Mouse (Mus musculus): ENCODE results near the gene Colca2. TPM values are rescaled to one million over a fixed set of nuclear protein-coding genes. Genes with fewer than 3 reads are reported as not detected.

The Colca2 gene
- polyA plus RNA-seq (2016; fragmentation: Nextera tagmentation; extraction: Ambion mirVana), result 3.0 and 4.9 TPM in 2 replicates

DNA sequence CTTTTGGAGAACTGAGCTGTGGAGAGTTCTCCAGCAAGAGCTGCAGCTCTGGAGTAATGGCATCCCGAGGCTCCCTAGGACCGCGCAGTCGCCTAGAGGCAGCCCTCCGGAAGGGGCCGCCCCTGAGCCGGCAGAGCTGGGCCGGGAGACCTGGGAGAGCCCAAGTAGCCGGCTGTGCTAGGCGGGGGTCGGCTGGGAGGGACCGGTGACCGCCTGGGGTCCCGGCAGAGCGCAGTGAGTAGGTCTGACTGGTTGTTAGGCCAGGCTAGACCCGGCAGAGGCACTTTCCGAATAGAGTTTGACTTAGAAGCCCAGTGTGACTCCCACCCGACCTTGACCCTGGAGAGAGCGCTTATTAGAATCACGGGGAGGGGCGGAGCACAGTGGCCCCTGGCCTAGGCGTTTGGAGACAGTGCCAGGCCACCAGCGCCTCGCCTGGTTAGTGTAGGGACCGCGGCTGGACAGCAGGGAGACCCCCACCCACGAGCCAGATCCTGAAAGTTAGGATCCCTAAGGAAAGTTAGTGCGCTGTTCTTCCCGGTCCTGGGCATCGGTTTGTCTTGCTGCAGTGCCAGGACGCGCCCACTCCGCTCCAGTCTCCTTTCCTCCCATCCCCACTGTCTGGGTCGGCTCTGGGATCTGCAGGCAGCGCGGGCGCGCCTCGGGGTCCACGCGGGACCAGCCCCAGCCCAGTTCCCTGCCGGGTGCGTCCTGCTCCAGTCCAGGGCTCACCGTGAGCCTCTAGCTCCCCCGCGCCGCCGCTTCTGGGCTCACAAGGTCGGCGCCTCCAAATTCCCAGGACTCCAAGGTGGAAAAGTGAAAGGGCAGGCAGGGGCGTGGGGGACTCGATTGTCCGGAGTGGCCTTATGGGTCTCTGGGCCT is at the start of gene Colca2:
Gene Colca2 (minus strand): TSS at position 70 of the 882 bp plus-strand sequence.
- H3K9ac ChIP-seq, result peak within 1 kb of the TSS; percentile 69
- no peaks in the 10 kb centered on the region for H3K9me3 ChIP-seq (replicated peaks)
- H3K27ac ChIP-seq (ENCODE audit: poor library complexity, severe bottlenecking), result peak within 1 kb of the TSS; percentile 61
- H3K4me3 ChIP-seq, result peak within 1 kb of the TSS; percentile 55
- WGBS, result under 1% methylated on average over 53 of the region's 53 CpGs
- H3K27me3 ChIP-seq (replicated peaks), result peaks cover 20% of the 10 kb centered on the region
- peak; percentile 94 for ATAC-seq (ENCODE audit: insufficient number of reproducible peaks, low FRiP score)
- peaks cover 12% of the 10 kb centered on the region for H3K4me1 ChIP-seq (replicated peaks)
- peak within 1 kb of the TSS; percentile 78 for H3K4me2 ChIP-seq
- H3K36me3 ChIP-seq, result no peaks in the 10 kb centered on the region

DNA sequence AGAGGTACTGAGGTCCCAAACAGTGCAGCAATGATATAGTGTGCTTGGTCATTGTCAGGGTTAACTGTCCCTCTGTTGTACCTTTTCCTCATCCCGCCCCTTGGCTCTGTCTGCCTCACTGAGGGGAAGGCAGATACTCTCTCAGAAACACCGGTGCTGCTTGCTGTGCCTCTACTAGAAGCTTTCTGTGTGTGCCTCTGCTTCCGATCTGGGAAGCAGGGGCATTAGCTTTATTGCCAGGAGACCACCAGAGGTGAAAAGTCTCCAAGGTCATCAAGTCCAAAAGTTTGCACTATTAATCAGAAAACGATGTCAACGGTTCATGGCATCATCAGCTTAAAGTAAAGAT is 49.2 kb upstream of the Colca2 start:
- ATAC-seq (ENCODE audit: insufficient number of reproducible peaks, low FRiP score), result no peak
- no peaks in the 10 kb centered on the region for H3K9me3 ChIP-seq (replicated peaks)
- 72% methylated on average over 5 of the region's 5 CpGs for WGBS
- no peak overlapping the region for H3K4me3 ChIP-seq
- H3K4me2 ChIP-seq, result no peak overlapping the region
- H3K9ac ChIP-seq, result no peak overlapping the region
- H3K4me1 ChIP-seq (replicated peaks), result 0 out of 2 replicates have a peak, but pooled peaks cover 4% of the 10 kb centered on the region
- no peaks in the 10 kb centered on the region for H3K27me3 ChIP-seq (replicated peaks)
- no peaks in the 10 kb centered on the region for H3K36me3 ChIP-seq
- H3K27ac ChIP-seq (ENCODE audit: poor library complexity, severe bottlenecking), result no peak overlapping the region

DNA sequence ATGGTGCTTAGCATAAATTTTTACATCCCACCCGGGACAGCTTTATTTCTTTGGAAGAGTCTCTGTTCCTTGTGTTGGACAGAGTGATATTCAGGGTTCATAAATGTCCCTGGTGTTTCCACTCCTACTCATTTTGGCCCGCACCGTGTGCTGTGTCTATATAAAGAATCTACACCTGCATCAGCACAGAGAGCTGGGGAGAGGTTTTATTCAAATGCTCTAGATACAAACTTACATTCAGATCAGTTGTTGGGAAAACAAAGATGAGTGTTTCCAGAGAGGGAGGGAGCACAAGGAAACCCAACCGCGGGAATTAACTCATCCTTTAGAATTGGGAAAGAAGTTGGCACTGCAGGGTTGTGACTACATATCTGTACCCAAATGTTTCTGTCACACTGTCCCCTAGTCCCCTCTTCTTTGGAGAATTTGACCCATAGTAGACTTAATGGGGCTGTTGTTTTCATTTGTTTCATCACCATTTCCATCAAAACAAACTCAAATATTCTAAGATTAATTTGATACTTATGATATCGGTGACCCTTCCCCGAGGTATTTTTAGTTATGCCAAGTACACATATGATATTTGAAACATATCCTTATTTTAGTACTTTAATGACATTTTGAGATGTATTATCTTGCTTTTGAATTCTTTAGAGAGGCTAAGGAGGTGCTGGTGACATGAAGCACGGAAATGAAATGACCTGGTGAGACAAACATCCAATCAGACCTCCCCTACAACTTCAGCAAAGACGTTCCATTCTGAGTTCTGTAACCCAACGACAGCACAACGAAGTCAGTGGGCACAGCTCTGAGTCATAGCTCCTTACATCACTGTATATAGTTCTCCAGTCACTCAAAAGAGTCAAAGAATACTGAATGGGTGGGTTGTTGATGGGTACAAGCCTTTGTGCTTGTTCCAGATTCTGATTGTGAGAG is 48.5 kb upstream of the Colca2 start:
- Histone ChIP-seq H3K9ac (no peak overlapping the region), H3K27ac (ENCODE audit: poor library complexity, severe bottlenecking) (no peak overlapping the region), H3K36me3 (no peaks in the 10 kb centered on the region), H3K27me3 (replicated peaks) (no peaks in the 10 kb centered on the region), H3K9me3 (replicated peaks) (no peaks in the 10 kb centered on the region), H3K4me2 (no peak overlapping the region), H3K4me3 (no peak overlapping the region), H3K4me1 (replicated peaks) (0 out of 2 replicates have a peak, but pooled peaks cover 4% of the 10 kb centered on the region)
- 72% methylated on average over 11 of the region's 11 CpGs for WGBS
- no peak for ATAC-seq (ENCODE audit: insufficient number of reproducible peaks, low FRiP score)

DNA sequence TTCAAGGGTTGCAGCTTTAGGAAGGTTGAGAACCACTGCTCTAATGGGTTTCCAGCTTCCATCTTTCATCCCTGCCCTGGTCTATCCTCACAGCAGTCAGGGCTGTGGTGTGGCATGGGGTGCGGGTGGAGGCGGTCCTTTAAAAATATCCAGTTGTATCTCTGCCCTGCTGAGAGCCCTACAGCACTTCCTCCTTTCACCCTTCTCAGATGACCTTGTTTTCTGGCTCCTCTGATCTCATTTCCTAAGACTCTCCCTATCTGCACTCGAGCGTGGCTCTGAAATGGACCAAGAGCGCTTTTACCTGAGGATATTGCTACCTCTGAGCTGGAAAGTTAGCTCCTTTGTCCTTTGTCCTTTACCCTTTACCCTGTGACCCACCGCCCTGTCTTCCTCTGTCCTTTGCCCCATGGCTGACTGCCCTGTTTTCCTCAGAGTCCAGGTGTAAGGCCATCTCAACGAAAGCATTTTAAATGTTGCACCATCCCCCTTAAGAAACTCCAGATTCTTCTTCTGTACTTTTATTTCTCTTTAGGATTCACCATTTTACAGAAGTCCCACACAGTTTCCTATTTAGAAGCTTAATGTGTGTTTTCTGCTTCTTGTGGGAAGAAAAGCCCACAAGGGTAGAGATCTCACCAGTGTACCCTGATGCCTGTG is 46.2 kb upstream of the Colca2 start:
- Histone ChIP-seq H3K9ac (no peak overlapping the region), H3K27me3 (replicated peaks) (no peaks in the 10 kb centered on the region), H3K4me1 (replicated peaks) (0 out of 2 replicates have a peak, but pooled peaks cover 4% of the 10 kb centered on the region), H3K9me3 (replicated peaks) (no peaks in the 10 kb centered on the region), H3K27ac (ENCODE audit: poor library complexity, severe bottlenecking) (no peak overlapping the region), H3K36me3 (no peaks in the 10 kb centered on the region), H3K4me3 (no peak overlapping the region), H3K4me2 (no peak overlapping the region)
- no peak for ATAC-seq (ENCODE audit: insufficient number of reproducible peaks, low FRiP score)
- WGBS, result 61% methylated on average over 7 of the region's 7 CpGs

DNA sequence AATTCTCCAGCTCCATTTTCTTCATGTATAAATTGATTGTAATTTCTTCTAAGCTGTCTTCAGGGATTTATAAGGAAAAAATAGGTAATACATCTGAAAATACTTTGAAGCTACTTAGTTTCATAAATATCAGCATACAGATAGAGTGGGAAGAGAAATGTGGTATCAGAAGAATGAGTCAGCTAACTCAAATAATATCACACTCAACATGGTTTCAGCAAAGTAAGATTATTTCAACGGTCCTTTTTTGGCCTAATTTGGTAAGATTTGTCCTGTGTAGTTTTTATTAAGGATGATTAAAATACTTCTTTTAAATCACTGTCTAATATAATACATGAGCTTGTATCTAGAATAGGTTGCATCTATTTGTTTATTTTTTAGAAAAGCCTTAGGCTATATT is 41.7 kb upstream of the Colca2 start:
- no peak for ATAC-seq (ENCODE audit: insufficient number of reproducible peaks, low FRiP score)
- no peak overlapping the region for H3K4me3 ChIP-seq
- 80% methylated on average over 1 of the region's 1 CpGs for WGBS
- no peaks in the 10 kb centered on the region for H3K9me3 ChIP-seq (replicated peaks)
- H3K27ac ChIP-seq (ENCODE audit: poor library complexity, severe bottlenecking), result no peak overlapping the region
- H3K36me3 ChIP-seq, result no peaks in the 10 kb centered on the region
- H3K4me1 ChIP-seq (replicated peaks), result 0 out of 2 replicates have a peak, but pooled peaks cover 4% of the 10 kb centered on the region
- H3K27me3 ChIP-seq (replicated peaks), result no peaks in the 10 kb centered on the region
- no peak overlapping the region for H3K9ac ChIP-seq
- H3K4me2 ChIP-seq, result no peak overlapping the region

DNA sequence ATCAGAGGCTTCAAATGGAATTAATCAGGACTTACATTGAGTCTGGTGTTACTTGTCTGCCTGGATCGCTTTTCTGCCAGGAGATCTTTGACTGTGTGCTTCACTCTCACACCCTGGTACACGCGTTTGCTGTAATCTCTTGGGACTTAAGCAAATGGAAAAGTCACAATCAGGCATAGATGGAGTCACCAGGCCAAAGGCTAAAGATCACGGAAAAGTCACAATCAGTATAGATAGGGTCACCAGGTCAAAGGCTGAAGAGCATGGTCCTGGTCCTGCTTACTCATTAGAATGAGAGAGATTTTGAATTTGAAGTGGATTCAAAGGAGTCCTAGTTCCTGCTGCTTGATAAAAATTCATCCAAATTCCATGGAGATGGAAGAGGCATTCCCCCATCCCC is 39.9 kb upstream of the Colca2 start:
- WGBS, result 59% methylated on average over 4 of the region's 4 CpGs
- Histone ChIP-seq H3K9me3 (replicated peaks) (no peaks in the 10 kb centered on the region), H3K27me3 (replicated peaks) (no peaks in the 10 kb centered on the region), H3K36me3 (no peaks in the 10 kb centered on the region), H3K4me2 (no peak overlapping the region), H3K27ac (ENCODE audit: poor library complexity, severe bottlenecking) (no peak overlapping the region), H3K4me3 (no peak overlapping the region), H3K4me1 (replicated peaks) (no peaks in the 10 kb centered on the region), H3K9ac (no peak overlapping the region)
- ATAC-seq (ENCODE audit: insufficient number of reproducible peaks, low FRiP score), result no peak

DNA sequence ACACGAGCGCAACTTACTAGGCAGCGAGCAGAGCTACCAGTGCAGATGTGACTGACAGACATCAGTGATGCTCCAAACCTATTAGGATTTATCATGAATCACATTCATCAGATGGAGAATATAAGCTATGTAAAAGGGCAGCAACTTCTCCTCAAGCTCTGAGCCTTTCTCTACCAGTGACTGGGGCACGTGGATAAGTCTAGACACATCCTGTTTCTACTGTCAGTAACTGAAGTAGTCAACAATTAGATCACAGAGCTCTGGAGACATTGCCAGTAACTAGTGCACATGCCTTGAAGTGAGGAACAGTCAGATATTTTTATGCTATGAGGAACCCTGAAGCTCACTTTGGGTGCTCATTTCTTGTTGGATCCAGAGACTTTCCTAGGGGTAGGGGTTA is 39.0 kb upstream of the Colca2 start:
- Histone ChIP-seq H3K4me3 (no peak overlapping the region), H3K27ac (ENCODE audit: poor library complexity, severe bottlenecking) (no peak overlapping the region), H3K9ac (no peak overlapping the region), H3K27me3 (replicated peaks) (no peaks in the 10 kb centered on the region), H3K9me3 (replicated peaks) (no peaks in the 10 kb centered on the region), H3K4me2 (no peak overlapping the region), H3K36me3 (no peaks in the 10 kb centered on the region), H3K4me1 (replicated peaks) (no peaks in the 10 kb centered on the region)
- 78% methylated on average over 4 of the region's 4 CpGs for WGBS
- no peak for ATAC-seq (ENCODE audit: insufficient number of reproducible peaks, low FRiP score)

DNA sequence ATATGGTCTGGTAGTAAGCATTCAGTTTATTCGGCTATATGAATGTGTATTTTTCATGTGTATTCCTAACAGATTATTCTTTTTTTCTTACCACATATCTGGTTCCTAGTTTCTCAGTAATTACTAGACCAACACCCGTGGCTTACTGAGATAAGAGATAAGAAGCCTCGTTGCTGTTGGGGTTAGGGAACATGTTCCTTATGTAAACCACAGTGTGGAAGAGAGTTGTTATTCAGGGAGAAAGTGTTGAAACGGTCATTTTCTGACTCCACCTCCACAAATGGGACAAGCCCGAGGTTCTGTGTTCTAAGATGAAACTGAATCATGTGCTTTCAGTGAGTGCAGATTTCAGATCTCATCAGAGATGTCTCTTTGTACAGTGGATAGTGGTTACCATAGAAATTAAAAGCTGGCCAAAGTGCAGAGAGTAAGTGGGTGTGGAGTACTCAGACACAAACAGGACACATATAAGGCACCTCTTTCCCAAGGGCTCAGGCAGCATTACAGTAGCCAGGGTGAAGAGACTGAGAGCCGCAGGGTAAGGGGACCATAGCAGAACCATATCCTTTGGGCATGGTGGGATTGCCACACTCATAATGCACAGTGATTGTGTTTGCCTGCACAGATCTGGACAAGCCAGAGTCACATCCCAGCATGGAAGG is 37.2 kb upstream of the Colca2 start:
- Histone ChIP-seq H3K36me3 (no peaks in the 10 kb centered on the region), H3K4me3 (no peak overlapping the region), H3K9ac (no peak overlapping the region), H3K27me3 (replicated peaks) (no peaks in the 10 kb centered on the region), H3K9me3 (replicated peaks) (no peaks in the 10 kb centered on the region), H3K4me1 (replicated peaks) (no peaks in the 10 kb centered on the region), H3K27ac (ENCODE audit: poor library complexity, severe bottlenecking) (no peak overlapping the region), H3K4me2 (no peak overlapping the region)
- 32% methylated on average over 6 of the region's 6 CpGs for WGBS
- no peak for ATAC-seq (ENCODE audit: insufficient number of reproducible peaks, low FRiP score)

DNA sequence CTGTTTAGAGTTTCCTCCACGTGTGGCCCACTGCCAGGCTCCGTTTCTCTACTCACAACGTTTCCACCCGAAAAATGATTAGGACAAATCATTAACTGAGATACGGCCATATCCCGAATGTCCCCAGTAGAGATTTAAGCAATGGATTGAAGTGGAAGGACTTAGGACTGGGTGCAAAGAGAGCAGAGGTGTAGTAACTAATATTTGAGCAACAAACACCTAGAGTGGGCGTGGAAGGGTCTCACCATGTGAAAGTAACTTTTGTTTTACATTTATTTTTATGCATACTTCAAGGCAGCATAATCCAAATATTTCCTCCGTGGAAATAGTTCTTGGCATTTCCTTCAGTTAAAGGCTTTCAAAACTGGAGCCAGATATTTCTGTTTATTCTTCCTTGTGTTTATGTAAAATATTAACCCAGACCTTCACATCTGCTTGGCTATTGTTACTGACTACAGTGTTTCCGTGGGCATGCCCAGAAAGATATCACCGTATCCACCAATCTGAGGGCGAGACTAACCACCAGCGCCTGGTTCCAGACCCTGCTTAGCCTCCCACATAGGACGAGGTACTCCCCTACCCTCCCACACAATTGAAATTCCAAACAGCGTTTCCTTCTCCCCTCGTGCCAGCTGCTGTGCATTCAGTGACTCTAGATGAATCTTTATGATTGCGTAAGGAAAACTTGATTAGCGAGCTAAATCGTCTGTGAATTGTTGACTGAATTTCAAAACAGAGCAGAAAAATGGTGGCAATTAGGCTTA is 34.4 kb upstream of the Colca2 start:
- 68% methylated on average over 18 of the region's 18 CpGs for WGBS
- Histone ChIP-seq H3K4me3 (no peak overlapping the region), H3K36me3 (no peaks in the 10 kb centered on the region), H3K27me3 (replicated peaks) (no peaks in the 10 kb centered on the region), H3K9ac (no peak overlapping the region), H3K9me3 (replicated peaks) (no peaks in the 10 kb centered on the region), H3K4me1 (replicated peaks) (no peaks in the 10 kb centered on the region), H3K4me2 (no peak overlapping the region), H3K27ac (ENCODE audit: poor library complexity, severe bottlenecking) (no peak overlapping the region)
- no peak for ATAC-seq (ENCODE audit: insufficient number of reproducible peaks, low FRiP score)

DNA sequence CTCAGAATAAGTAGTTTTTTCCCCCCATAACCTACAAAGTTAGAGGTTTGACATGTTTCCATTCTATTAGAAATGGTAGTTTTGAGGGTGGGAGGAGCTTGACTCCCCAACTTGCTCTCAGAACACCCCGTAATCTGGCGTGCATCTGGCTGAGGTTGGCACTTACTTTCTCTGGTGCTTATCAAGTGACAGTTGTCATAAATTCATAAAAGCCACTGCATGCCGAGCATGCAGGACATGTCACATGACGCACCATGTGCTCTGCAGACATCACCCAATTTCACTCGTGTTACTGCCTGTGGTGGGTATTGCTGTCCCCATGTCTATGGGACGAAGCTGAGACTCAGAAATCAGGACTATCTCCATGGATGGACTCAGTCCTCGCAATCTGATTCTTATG is 32.1 kb upstream of the Colca2 start:
- Histone ChIP-seq H3K27ac (ENCODE audit: poor library complexity, severe bottlenecking) (no peak overlapping the region), H3K9ac (no peak overlapping the region), H3K4me3 (no peak overlapping the region), H3K4me1 (replicated peaks) (no peaks in the 10 kb centered on the region), H3K27me3 (replicated peaks) (no peaks in the 10 kb centered on the region), H3K36me3 (no peaks in the 10 kb centered on the region), H3K4me2 (no peak overlapping the region), H3K9me3 (replicated peaks) (no peaks in the 10 kb centered on the region)
- 79% methylated on average over 7 of the region's 7 CpGs for WGBS
- no peak for ATAC-seq (ENCODE audit: insufficient number of reproducible peaks, low FRiP score)

All from heart, embryonic 12.5 days (tissue).